Mouse (Mus musculus): ENCODE results near the gene Ccdc146.
A peak's percentile ranks its signal among the peaks of the same experiment; 100 is the strongest.

The Ccdc146 gene

DNA sequence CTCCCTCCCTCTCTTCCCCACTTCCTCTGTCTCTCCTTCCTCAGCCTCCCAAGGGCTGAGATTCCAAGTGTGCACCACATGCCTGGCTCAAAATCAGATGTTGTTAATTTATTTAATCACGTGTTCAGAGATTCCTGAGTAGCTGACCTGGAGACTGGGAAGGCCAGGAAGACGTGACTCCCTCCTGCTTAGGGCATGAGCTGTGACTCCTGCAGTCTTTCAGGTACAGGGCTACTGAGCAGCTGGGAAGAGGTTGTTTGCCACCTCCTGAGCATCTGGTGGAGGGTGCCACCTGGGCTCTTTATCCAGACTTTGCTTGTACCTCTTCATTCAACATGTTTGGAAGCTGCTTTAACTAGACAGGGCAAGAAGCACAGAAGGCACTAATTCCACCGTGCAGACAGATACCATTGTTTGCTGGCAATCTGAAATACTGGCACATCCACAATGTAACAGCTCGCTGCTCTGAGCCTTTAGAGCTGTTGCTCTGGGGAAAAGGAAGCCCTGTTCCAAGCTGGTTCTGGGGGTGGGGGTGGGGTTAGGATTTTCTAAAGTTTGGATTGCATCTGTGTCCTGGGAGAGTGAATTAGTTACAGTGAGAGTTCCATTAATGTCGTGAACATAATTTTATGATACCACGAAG, 163.2 kb downstream of the Ccdc146 start:
- Histone ChIP-seq H3K9me3 (ENCODE audit: low read length) (no peaks in the 10 kb centered on the region), H3K4me1 (replicated peaks; ENCODE audit: low read depth, low read length) (peaks cover 15% of the 10 kb centered on the region), H3K4me3 (replicated peaks; ENCODE audit: low read length) (no peak overlapping the region), H3K36me3 (ENCODE audit: insufficient read depth, low read length) (no peaks in the 10 kb centered on the region), H3K27me3 (ENCODE audit: insufficient read depth, low read length) (no peaks in the 10 kb centered on the region)
- TF ChIP-seq NANOG (IDR thresholded peaks at IDR 0.05; ENCODE audit: borderline replicate concordance, low read length) (no peak), POU5F1 (IDR thresholded peaks at IDR 0.05; ENCODE audit: borderline replicate concordance, low read length) (no peak), CTCF (conservative IDR thresholded peaks at IDR 0.05; ENCODE audit: low read length) (no peak)

GRCm38 (mm10) chr5:21260746-21261145, 163.7 kb downstream of the Ccdc146 start:
- Histone ChIP-seq H3K4me1 (replicated peaks; ENCODE audit: low read depth, low read length) (peaks cover 15% of the 10 kb centered on the region), H3K4me3 (replicated peaks; ENCODE audit: low read length) (no peak overlapping the region), H3K27me3 (ENCODE audit: insufficient read depth, low read length) (no peaks in the 10 kb centered on the region), H3K36me3 (ENCODE audit: insufficient read depth, low read length) (no peaks in the 10 kb centered on the region), H3K9me3 (ENCODE audit: low read length) (no peaks in the 10 kb centered on the region)
- TF ChIP-seq CTCF (conservative IDR thresholded peaks at IDR 0.05; ENCODE audit: low read length) (no peak), NANOG (IDR thresholded peaks at IDR 0.05; ENCODE audit: borderline replicate concordance, low read length) (no peak)

DNA sequence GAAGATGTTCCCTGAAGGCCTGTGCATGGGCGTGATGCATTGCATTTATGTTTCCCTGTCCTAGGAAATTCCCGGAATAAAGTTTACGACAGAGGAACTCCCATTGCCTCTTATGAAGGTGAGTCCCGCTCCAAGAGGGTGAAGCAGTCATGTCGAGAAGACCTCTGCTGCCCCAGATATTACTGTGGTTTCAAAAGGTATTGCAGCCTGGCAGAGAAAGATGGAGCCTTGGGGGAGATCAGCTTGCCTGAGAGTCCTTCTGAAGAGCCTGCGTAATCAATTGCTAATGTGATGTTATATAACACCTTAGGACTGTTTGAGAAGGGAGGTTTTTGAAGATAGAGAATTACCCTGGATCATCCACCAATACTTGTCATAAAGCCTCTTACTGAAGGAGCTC, 166.7 kb downstream of the Ccdc146 start:
- Histone ChIP-seq H3K36me3 (ENCODE audit: insufficient read depth, low read length) (no peaks in the 10 kb centered on the region), H3K4me3 (replicated peaks; ENCODE audit: low read length) (no peak overlapping the region), H3K27me3 (ENCODE audit: insufficient read depth, low read length) (no peaks in the 10 kb centered on the region), H3K4me1 (replicated peaks; ENCODE audit: low read depth, low read length) (peaks cover 15% of the 10 kb centered on the region), H3K9me3 (ENCODE audit: low read length) (no peaks in the 10 kb centered on the region)
- peak; percentile 80 for TF ChIP-seq CTCF (conservative IDR thresholded peaks at IDR 0.05; ENCODE audit: low read length)
- no peak for TF ChIP-seq NANOG (IDR thresholded peaks at IDR 0.05; ENCODE audit: borderline replicate concordance, low read length)

DNA sequence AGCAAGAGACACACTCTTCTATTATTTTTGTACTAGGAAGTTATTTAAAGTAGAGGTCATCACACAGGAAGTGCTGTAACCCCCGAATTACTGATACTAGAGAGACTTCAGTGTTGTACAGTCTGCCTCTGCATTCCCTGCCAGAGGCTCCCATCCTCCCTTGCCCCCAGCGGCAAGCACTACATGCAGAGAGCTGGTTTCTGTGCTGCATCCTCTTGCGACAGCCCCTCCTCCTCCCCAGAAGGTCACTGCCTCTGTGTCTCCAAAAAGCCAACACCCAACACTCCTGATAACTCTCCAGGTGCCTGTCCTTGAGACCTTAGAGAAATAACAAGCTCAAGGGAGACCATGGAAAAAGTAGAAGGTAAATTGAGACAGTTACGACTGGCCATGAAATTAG, 167.4 kb downstream of the Ccdc146 start:
- no peak for TF ChIP-seq POU5F1 (IDR thresholded peaks at IDR 0.05; ENCODE audit: borderline replicate concordance, low read length)
- TF ChIP-seq CTCF (conservative IDR thresholded peaks at IDR 0.05; ENCODE audit: low read length) = no peak
- no peak for TF ChIP-seq NANOG (IDR thresholded peaks at IDR 0.05; ENCODE audit: borderline replicate concordance, low read length)
- peaks cover 15% of the 10 kb centered on the region for H3K4me1 ChIP-seq (replicated peaks; ENCODE audit: low read depth, low read length)
- H3K36me3 ChIP-seq (ENCODE audit: insufficient read depth, low read length) = no peaks in the 10 kb centered on the region
- no peaks in the 10 kb centered on the region for H3K9me3 ChIP-seq (ENCODE audit: low read length)
- no peak overlapping the region for H3K4me3 ChIP-seq (replicated peaks; ENCODE audit: low read length)
- no peaks in the 10 kb centered on the region for H3K27me3 ChIP-seq (ENCODE audit: insufficient read depth, low read length)

GRCm38 (mm10) chr5:21255551-21256132, 168.8 kb downstream of the Ccdc146 start:
- TF ChIP-seq CTCF (conservative IDR thresholded peaks at IDR 0.05; ENCODE audit: low read length) (no peak), POU5F1 (IDR thresholded peaks at IDR 0.05; ENCODE audit: borderline replicate concordance, low read length) (no peak), NANOG (IDR thresholded peaks at IDR 0.05; ENCODE audit: borderline replicate concordance, low read length) (no peak)
- Histone ChIP-seq H3K9me3 (ENCODE audit: low read length) (no peaks in the 10 kb centered on the region), H3K4me3 (replicated peaks; ENCODE audit: low read length) (no peak overlapping the region), H3K27me3 (ENCODE audit: insufficient read depth, low read length) (no peaks in the 10 kb centered on the region), H3K4me1 (replicated peaks; ENCODE audit: low read depth, low read length) (peaks cover 15% of the 10 kb centered on the region), H3K36me3 (ENCODE audit: insufficient read depth, low read length) (no peaks in the 10 kb centered on the region)

- no peak overlapping the region for H3K4me3 ChIP-seq (replicated peaks; ENCODE audit: low read length)
- H3K9me3 ChIP-seq (ENCODE audit: low read length) = no peaks in the 10 kb centered on the region
- TF ChIP-seq CTCF (conservative IDR thresholded peaks at IDR 0.05; ENCODE audit: low read length) = no peak
- TF ChIP-seq POU5F1 (IDR thresholded peaks at IDR 0.05; ENCODE audit: borderline replicate concordance, low read length) = no peak
- TF ChIP-seq NANOG (IDR thresholded peaks at IDR 0.05; ENCODE audit: borderline replicate concordance, low read length) = no peak
- peaks cover 15% of the 10 kb centered on the region for H3K4me1 ChIP-seq (replicated peaks; ENCODE audit: low read depth, low read length)
- H3K27me3 ChIP-seq (ENCODE audit: insufficient read depth, low read length) = no peaks in the 10 kb centered on the region
- no peaks in the 10 kb centered on the region for H3K36me3 ChIP-seq (ENCODE audit: insufficient read depth, low read length)
Observed at GRCm38 (mm10) chr5:21254731-21255525, 169.5 kb downstream of the Ccdc146 start.

DNA sequence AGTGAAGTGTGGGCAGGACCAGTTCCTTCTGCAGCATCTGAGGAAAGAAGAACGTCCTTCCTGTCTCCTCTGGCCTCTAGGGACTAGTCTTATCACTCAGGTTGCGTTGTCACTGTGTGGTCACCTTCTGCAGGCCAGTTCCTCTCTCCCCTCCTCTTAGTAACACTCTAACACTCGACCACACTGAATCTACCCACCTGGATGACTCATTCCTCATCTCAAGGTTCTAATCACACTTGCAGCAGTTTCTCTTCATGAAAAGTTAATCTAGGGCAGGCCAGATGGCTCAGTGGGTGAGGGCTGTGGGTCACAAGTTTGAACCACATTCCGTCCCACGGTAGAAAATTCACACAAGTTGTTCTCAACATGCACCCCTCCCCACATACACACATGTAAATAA, 175.6 kb downstream of the Ccdc146 start:
- H3K27me3 ChIP-seq (ENCODE audit: insufficient read depth, low read length) = no peaks in the 10 kb centered on the region
- H3K4me1 ChIP-seq (replicated peaks; ENCODE audit: low read depth, low read length) = peaks cover 8% of the 10 kb centered on the region; the same call in 1 of the 2 replicates
- no peak for TF ChIP-seq POU5F1 (IDR thresholded peaks at IDR 0.05; ENCODE audit: borderline replicate concordance, low read length)
- TF ChIP-seq CTCF (conservative IDR thresholded peaks at IDR 0.05; ENCODE audit: low read length) = no peak
- no peak for TF ChIP-seq NANOG (IDR thresholded peaks at IDR 0.05; ENCODE audit: borderline replicate concordance, low read length)
- peaks cover 31% of the 10 kb centered on the region for H3K9me3 ChIP-seq (ENCODE audit: low read length)
- H3K36me3 ChIP-seq (ENCODE audit: insufficient read depth, low read length) = no peaks in the 10 kb centered on the region
- H3K4me3 ChIP-seq (replicated peaks; ENCODE audit: low read length) = no peak overlapping the region

DNA sequence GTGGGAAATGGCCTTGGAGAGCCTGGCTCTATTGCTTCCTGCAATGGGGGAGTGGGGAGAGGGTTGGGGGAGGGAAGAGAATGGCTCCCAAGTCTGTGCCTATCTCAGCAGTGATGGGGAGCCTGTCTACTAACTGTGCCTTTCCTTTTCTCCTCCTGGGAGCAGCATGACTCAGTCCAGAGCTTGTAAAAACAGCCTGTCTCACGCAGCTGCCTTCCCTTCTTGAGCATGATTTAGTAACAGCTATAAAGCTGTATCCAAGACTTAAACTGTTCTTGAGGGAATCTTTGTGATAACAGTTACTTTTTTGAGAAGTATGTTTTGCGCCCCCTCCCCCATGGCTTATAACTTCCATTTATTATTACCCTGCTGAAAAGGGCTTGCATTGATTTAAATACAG, 176.6 kb downstream of the Ccdc146 start:
- H3K9me3 ChIP-seq (ENCODE audit: low read length) = peaks cover 38% of the 10 kb centered on the region
- no peak for TF ChIP-seq CTCF (conservative IDR thresholded peaks at IDR 0.05; ENCODE audit: low read length)
- no peak for TF ChIP-seq POU5F1 (IDR thresholded peaks at IDR 0.05; ENCODE audit: borderline replicate concordance, low read length)
- TF ChIP-seq NANOG (IDR thresholded peaks at IDR 0.05; ENCODE audit: borderline replicate concordance, low read length) = no peak
- H3K4me3 ChIP-seq (replicated peaks; ENCODE audit: low read length) = no peak overlapping the region
- no peaks in the 10 kb centered on the region for H3K36me3 ChIP-seq (ENCODE audit: insufficient read depth, low read length)
- no peaks in the 10 kb centered on the region for H3K27me3 ChIP-seq (ENCODE audit: insufficient read depth, low read length)
- H3K4me1 ChIP-seq (replicated peaks; ENCODE audit: low read depth, low read length) = peaks cover 8% of the 10 kb centered on the region; the same call in 1 of the 2 replicates
